In genomic region chr5:121632804-121633203, GRCm38 (mm10) we compare ENCODE assay signal across 20 mouse cellular contexts.
"Had no signal": no experiment of that assay in that cellular context is flagged by ENCODE, and none has a peak within 500 bp of the region (broad histone marks: within the 10 kb centered on the region; RNA-seq: fewer than 3 reads in every experiment).

No protein-coding gene starts in this region.

- DNase-seq: kidney, adult 2 months; kidney, postnatal 25 days; layer of hippocampus, adult 9-11 months; liver; lung, adult 18-20 months; lung, postnatal 10 days; lung, postnatal 36 days; right cerebral cortex, postnatal 25 days; spleen, adult 18-20 months; thymus, postnatal 25 days had no signal

- H3K27ac ChIP-seq: kidney, postnatal 0 days; layer of hippocampus, adult 2 months; limb, embryonic 10.5 days; limb, embryonic 13.5 days; liver, embryonic 12.5 days; liver, embryonic 15.5 days; lung, embryonic 15.5 days; stomach, embryonic 15.5 days had no signal

- H3K9ac ChIP-seq: limb, embryonic 13.5 days; liver, embryonic 12.5 days; liver, embryonic 15.5 days; lung, embryonic 15.5 days; stomach, embryonic 15.5 days had no signal

- H3K4me2 ChIP-seq: limb, embryonic 13.5 days; liver, embryonic 12.5 days; liver, embryonic 15.5 days; lung, embryonic 15.5 days; midbrain, embryonic 11.5 days; stomach, embryonic 15.5 days had no signal

- H3K27me3 ChIP-seq: limb, embryonic 13.5 days; liver, embryonic 12.5 days; liver, embryonic 15.5 days; lung, embryonic 15.5 days; stomach, embryonic 15.5 days had no signal

- H3K36me3 ChIP-seq: limb, embryonic 10.5 days; limb, embryonic 13.5 days; liver, embryonic 12.5 days; liver, embryonic 15.5 days; lung, embryonic 15.5 days; stomach, embryonic 15.5 days had no signal

- H3K9me3 ChIP-seq: limb, embryonic 10.5 days; limb, embryonic 13.5 days; liver, embryonic 12.5 days; liver, embryonic 15.5 days; lung, embryonic 15.5 days; megakaryocyte, embryonic 14.5 days; stomach, embryonic 15.5 days had no signal

- H3K4me3 ChIP-seq: layer of hippocampus, adult 2 months; limb, embryonic 10.5 days; limb, embryonic 13.5 days; liver, embryonic 12.5 days; liver, embryonic 15.5 days; lung, embryonic 15.5 days; megakaryocyte, embryonic 14.5 days; stomach, embryonic 15.5 days had no signal

- ATAC-seq: liver, embryonic 12.5 days had no signal

- H3K4me1 ChIP-seq: limb, embryonic 13.5 days; liver, embryonic 12.5 days; liver, embryonic 15.5 days; lung, embryonic 15.5 days; stomach, embryonic 15.5 days had no signal
